Mouse (Mus musculus) liver, embryonic 15.5 days (tissue): ENCODE results near the gene Ccdc106. TPM values are rescaled to one million over a fixed set of nuclear protein-coding genes. Genes with fewer than 3 reads are reported as not detected.

Experiments
- ATAC-seq: fragments of 200-750 bp; cut with Nextera tagmentation; 2 replicates; pipeline ENCODE4 v1.8.0; 2017; ENCODE audit warnings: moderate number of reproducible peaks, mild to moderate bottlenecking, moderate library complexity; ENCODE audit not compliant: insufficient read depth
- H3K27ac ChIP-seq: fragments of 300-500 bp; sonication (generic); replicated peaks from 2 replicates; pipeline ENCODE4 v1.5.1; 2015; ENCODE audit warnings: mild to moderate bottlenecking, inconsistent platforms
- H3K27me3 ChIP-seq: fragments of 300-500 bp; sonication (generic); 2 replicates; pipeline ENCODE4 v1.6.1; 2015; ENCODE audit warnings: mild to moderate bottlenecking, inconsistent platforms
- H3K36me3 ChIP-seq: fragments of 300-500 bp; sonication (generic); replicated peaks from 2 replicates; pipeline ENCODE4 v1.6.1; 2015; ENCODE audit warnings: moderate library complexity, mild to moderate bottlenecking, inconsistent platforms
- H3K4me1 ChIP-seq: fragments of 300-500 bp; sonication (generic); replicated peaks from 2 replicates; pipeline ENCODE4 v1.6.1; 2015; ENCODE audit warnings: inconsistent platforms
- H3K4me2 ChIP-seq: fragments of 300-500 bp; sonication (generic); 2 replicates; pipeline ENCODE4 v1.6.1; 2015; ENCODE audit warnings: moderate library complexity, mild to moderate bottlenecking, inconsistent platforms
- H3K4me3 ChIP-seq: fragments of 300-500 bp; sonication (generic); replicated peaks from 2 replicates; pipeline ENCODE4 v1.5.1; 2015; ENCODE audit warnings: mild to moderate bottlenecking, inconsistent platforms
- H3K9ac ChIP-seq: fragments of 300-500 bp; sonication (generic); 2 replicates; pipeline ENCODE4 v1.6.1; 2015; ENCODE audit warnings: moderate library complexity, mild to moderate bottlenecking, inconsistent platforms
- H3K9me3 ChIP-seq: fragments of 300-500 bp; sonication (generic); replicated peaks from 2 replicates; pipeline ENCODE4 v1.6.1; 2016; ENCODE audit warnings: inconsistent platforms
- WGBS: fragments of 180-500 bp; shearing (Covaris S2); methylation state at CpG from one replicate; pipeline ENCODE4 v1.1.7; 2015; ENCODE audit warnings: mixed read lengths; ENCODE audit not compliant: insufficient replicate concordance; 5-methylcytosine and 5-hydroxymethylcytosine counted together
- polyA plus RNA-seq: library from polyadenylated mRNA; unstranded; fragments of >200 nt; fragmentation: Nextera tagmentation; extraction: Ambion mirVana; gene quantifications from 2 replicates; pipeline ENCODE4 v1.2.1, GENCODE M21; 2015

Gene Ccdc106
- polyA plus RNA-seq, 1 experiment from 2014 or later = 0.40 TPM

DNA sequence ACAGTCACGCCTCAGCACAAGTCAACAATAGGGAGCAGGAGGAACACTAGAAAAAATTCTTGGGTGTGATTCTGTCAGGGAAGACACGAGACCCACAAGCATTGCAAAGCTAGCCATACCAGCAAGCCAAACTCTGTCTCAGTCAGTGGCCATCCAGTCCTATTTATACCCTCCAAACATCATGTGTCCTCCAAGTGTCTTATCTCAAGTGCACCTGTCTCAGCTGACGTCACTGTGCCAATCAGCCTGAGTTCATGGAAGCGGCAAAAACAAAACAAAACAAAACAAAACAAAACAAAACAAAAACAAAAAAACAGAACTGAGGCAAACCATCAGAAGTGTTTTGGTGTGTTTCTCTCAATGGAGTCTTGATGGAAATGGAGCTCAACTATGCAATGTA is 87.9 kb downstream of the Ccdc106 start:
- no peaks in the 10 kb centered on the region for H3K27me3 ChIP-seq
- no peak overlapping the region for H3K4me2 ChIP-seq
- no peak for ATAC-seq
- H3K9ac ChIP-seq = no peak overlapping the region
- H3K9me3 ChIP-seq = no peaks in the 10 kb centered on the region
- 53% methylated on average over 4 of the region's 4 CpGs for WGBS
- no peak overlapping the region for H3K4me3 ChIP-seq
- H3K27ac ChIP-seq = no peak overlapping the region
- no peaks in the 10 kb centered on the region for H3K36me3 ChIP-seq
- H3K4me1 ChIP-seq = no peaks in the 10 kb centered on the region

DNA sequence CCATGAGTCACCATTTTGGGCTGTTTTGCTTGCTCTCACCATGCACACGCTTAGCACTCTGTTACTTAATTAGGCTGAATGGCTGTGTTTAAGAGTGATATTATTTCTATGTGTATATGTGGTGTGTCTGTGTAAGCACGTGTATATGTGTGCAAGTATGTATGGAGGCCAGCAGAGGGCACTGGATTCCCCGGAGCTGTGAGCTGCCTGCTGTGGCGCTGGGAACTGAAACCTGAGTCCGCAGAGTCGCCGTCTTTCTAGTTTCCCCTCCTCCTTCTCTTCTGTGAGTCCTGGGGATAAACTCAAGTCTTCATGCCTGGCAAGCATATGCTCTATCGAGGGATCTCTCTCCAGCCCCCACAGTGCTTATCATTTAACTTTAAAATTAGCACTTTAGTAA is 88.9 kb downstream of the Ccdc106 start:
- Histone ChIP-seq H3K27me3 (no peaks in the 10 kb centered on the region), H3K9ac (no peak overlapping the region), H3K4me3 (no peak overlapping the region), H3K36me3 (no peaks in the 10 kb centered on the region), H3K4me1 (no peaks in the 10 kb centered on the region), H3K4me2 (no peak overlapping the region), H3K9me3 (no peaks in the 10 kb centered on the region), H3K27ac (no peak overlapping the region)
- WGBS = 71% methylated on average over 8 of the region's 8 CpGs
- no peak for ATAC-seq

Other genes starting within 250 kb of the Ccdc106 start
- not detected in 2 replicates for gene Fam71e2, start 249.3 kb upstream of the Ccdc106 start, polyA plus RNA-seq
- gene Il11, start 237.7 kb upstream of the Ccdc106 start, polyA plus RNA-seq = 0.06 TPM in 1 of 2 replicates, not detected in the other
- 0.21 TPM in 1 of 2 replicates, not detected in the other for gene Tmem190, start 237.6 kb upstream of the Ccdc106 start, polyA plus RNA-seq
- 9.5 and 10.3 TPM in 2 replicates for gene Tmem238, start 230.9 kb upstream of the Ccdc106 start, polyA plus RNA-seq
- 169 and 173 TPM in 2 replicates for gene Rpl28, start 227.7 kb upstream of the Ccdc106 start, polyA plus RNA-seq
- gene Ube2s, start 208.0 kb upstream of the Ccdc106 start, polyA plus RNA-seq = 302 and 318 TPM in 2 replicates
- gene Shisa7, start 175.9 kb upstream of the Ccdc106 start, polyA plus RNA-seq = not detected in 2 replicates
- gene Isoc2b, start 150.3 kb upstream of the Ccdc106 start, polyA plus RNA-seq = 3.7 and 3.8 TPM in 2 replicates
- gene Isoc2a, start 143.4 kb upstream of the Ccdc106 start, polyA plus RNA-seq = 0.68 and 0.77 TPM in 2 replicates
- not detected in 2 replicates for gene Gm36210, start 114.0 kb upstream of the Ccdc106 start, polyA plus RNA-seq
- 1.7 TPM in 2 replicates for gene Zfp628, start 105.3 kb upstream of the Ccdc106 start, polyA plus RNA-seq
- 0.23 and 0.45 TPM in 2 replicates for gene Nat14, start 98.5 kb upstream of the Ccdc106 start, polyA plus RNA-seq
- 0.15 TPM in 2 replicates for gene Ssc5d, start 94.8 kb upstream of the Ccdc106 start, polyA plus RNA-seq
- gene Sbk2, start 56.1 kb upstream of the Ccdc106 start, polyA plus RNA-seq = 0.07 TPM in 1 of 2 replicates, not detected in the other
- not detected in 2 replicates for gene Sbk3, start 49.4 kb upstream of the Ccdc106 start, polyA plus RNA-seq
- gene Zfp579, start 24.4 kb upstream of the Ccdc106 start, polyA plus RNA-seq = 3.3 and 4.6 TPM in 2 replicates
- gene Zfp524, start 6.1 kb upstream of the Ccdc106 start, polyA plus RNA-seq = 9.3 and 10.0 TPM in 2 replicates
- 15.6 and 17.9 TPM in 2 replicates for gene Fiz1, start 5.9 kb upstream of the Ccdc106 start, polyA plus RNA-seq
- gene Gm44973, start 5.1 kb upstream of the Ccdc106 start, polyA plus RNA-seq = 0.53 and 1.2 TPM in 2 replicates
- 1.3 and 1.5 TPM in 2 replicates for gene Zfp865, start 177 bp upstream of the Ccdc106 start, polyA plus RNA-seq
- gene 4632433K11Rik, start 13.6 kb downstream of the Ccdc106 start, polyA plus RNA-seq = not detected in 2 replicates
- 1.2 and 1.4 TPM in 2 replicates for gene Zfp784, start 17.9 kb downstream of the Ccdc106 start, polyA plus RNA-seq
- gene Zfp580, start 31.0 kb downstream of the Ccdc106 start, polyA plus RNA-seq = 1.7 and 2.0 TPM in 2 replicates
- 59.4 and 60.8 TPM in 2 replicates for gene U2af2, start 41.6 kb downstream of the Ccdc106 start, polyA plus RNA-seq
- 49.2 and 54.5 TPM in 2 replicates for gene Epn1, start 59.7 kb downstream of the Ccdc106 start, polyA plus RNA-seq
- gene Rfpl4, start 96.4 kb downstream of the Ccdc106 start, polyA plus RNA-seq = not detected in 2 replicates
- 0.18 and 0.21 TPM in 2 replicates for gene Rasl2-9, start 105.4 kb downstream of the Ccdc106 start, polyA plus RNA-seq
- not detected in 2 replicates for gene Vmn1r55, start 129.1 kb downstream of the Ccdc106 start, polyA plus RNA-seq
- gene Vmn1r56, start 176.2 kb downstream of the Ccdc106 start, polyA plus RNA-seq = not detected in 2 replicates
- not detected in 2 replicates for gene Vmn1r57, start 197.9 kb downstream of the Ccdc106 start, polyA plus RNA-seq